Mouse (Mus musculus) heart, embryonic 15.5 days (tissue): ENCODE results near the gene Klf12. TPM values are rescaled to one million over a fixed set of nuclear protein-coding genes. Genes with fewer than 3 reads are reported as not detected.

Experiments used
- ATAC-seq: fragments of 200-750 bp; cut with Nextera tagmentation; replicated peaks from 2 replicates; pipeline ENCODE4 v1.8.0; 2017; ENCODE audit warnings: low read depth, moderate TSS enrichment; ENCODE audit not compliant: insufficient number of reproducible peaks, insufficient read depth, low FRiP score
- H3K27ac ChIP-seq: fragments of 300-500 bp; sonication (generic); 2 replicates; pipeline ENCODE4 v1.5.1; 2015; ENCODE audit warnings: mild to moderate bottlenecking, inconsistent platforms
- H3K27me3 ChIP-seq: fragments of 300-500 bp; sonication (generic); 2 replicates; pipeline ENCODE4 v1.6.1; 2015; ENCODE audit warnings: inconsistent platforms
- H3K36me3 ChIP-seq: fragments of 300-500 bp; sonication (generic); 2 replicates; pipeline ENCODE4 v1.6.1; 2015; ENCODE audit warnings: mild to moderate bottlenecking, inconsistent platforms
- H3K4me1 ChIP-seq: fragments of 300-500 bp; sonication (generic); replicated peaks from 2 replicates; pipeline ENCODE4 v1.6.1; 2015; ENCODE audit warnings: inconsistent platforms
- H3K4me2 ChIP-seq: fragments of 300-500 bp; sonication (generic); 2 replicates; pipeline ENCODE4 v1.6.1; 2015; ENCODE audit warnings: inconsistent platforms, mild to moderate bottlenecking, moderate library complexity
- H3K4me3 ChIP-seq: fragments of 300-500 bp; sonication (generic); 2 replicates; pipeline ENCODE4 v1.5.1; 2015; ENCODE audit warnings: mild to moderate bottlenecking, inconsistent platforms
- H3K9ac ChIP-seq: fragments of 300-500 bp; sonication (generic); 2 replicates; pipeline ENCODE4 v1.6.1; 2015; ENCODE audit warnings: mild to moderate bottlenecking, inconsistent platforms
- H3K9me3 ChIP-seq: fragments of 300-500 bp; sonication (generic); replicated peaks from 2 replicates; pipeline ENCODE4 v1.6.1; 2016; ENCODE audit warnings: inconsistent platforms
- WGBS: fragments of 180-500 bp; shearing (Covaris S2); methylation state at CpG from one replicate; pipeline ENCODE4 v1.1.7; 2015; ENCODE audit warnings: mixed read lengths; 5-methylcytosine and 5-hydroxymethylcytosine counted together
- polyA plus RNA-seq: library from polyadenylated mRNA; unstranded; fragments of >200 nt; fragmentation: Nextera tagmentation; extraction: Ambion mirVana; gene quantifications from 2 replicates; pipeline ENCODE4 v1.2.1, GENCODE M21; 2015

The Klf12 gene
- polyA plus RNA-seq, 1 experiment from 2014 or later, result 5.7 TPM

- ATAC-seq, result no peak
- H3K36me3 ChIP-seq, result peaks cover 6% of the 10 kb centered on the region; the same call in 1 of the 2 replicates
- no peaks in the 10 kb centered on the region for H3K4me1 ChIP-seq
- H3K9ac ChIP-seq, result no peak overlapping the region
- WGBS, result 86% methylated on average over 2 of the region's 2 CpGs
- H3K27me3 ChIP-seq, result no peaks in the 10 kb centered on the region
- no peak overlapping the region for H3K4me2 ChIP-seq
- no peak overlapping the region for H3K4me3 ChIP-seq
- no peak overlapping the region for H3K27ac ChIP-seq
- H3K9me3 ChIP-seq, result no peaks in the 10 kb centered on the region
Observed at GRCm38 (mm10) chr14:100017219-100017618, 267.3 kb downstream of the Klf12 start.

DNA sequence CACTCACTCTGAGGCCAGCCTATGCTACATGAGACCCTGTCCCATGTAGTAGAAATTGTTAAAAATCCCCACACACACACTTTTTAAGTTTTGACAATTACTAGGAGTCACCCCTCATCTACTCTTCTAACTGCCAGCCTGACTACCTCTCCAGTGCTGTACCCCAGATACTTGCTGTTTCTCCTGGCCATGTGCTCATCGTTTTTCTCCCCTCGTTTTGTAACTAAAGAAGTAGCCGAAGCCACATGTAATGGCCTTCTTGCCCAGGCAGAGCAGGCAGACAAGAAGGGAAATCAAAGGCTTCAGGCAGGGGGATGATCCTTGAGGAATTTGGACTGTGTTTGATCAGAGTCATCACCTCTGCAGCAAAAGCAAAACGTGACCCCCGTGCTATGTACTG is 274.0 kb downstream of the Klf12 start:
- H3K36me3 ChIP-seq, result no peaks in the 10 kb centered on the region
- no peaks in the 10 kb centered on the region for H3K9me3 ChIP-seq
- ATAC-seq, result no peak
- WGBS, result 58% methylated on average over 5 of the region's 5 CpGs
- no peak overlapping the region for H3K27ac ChIP-seq
- no peaks in the 10 kb centered on the region for H3K27me3 ChIP-seq
- H3K4me2 ChIP-seq, result no peak overlapping the region
- no peak overlapping the region for H3K9ac ChIP-seq
- no peak overlapping the region for H3K4me3 ChIP-seq
- H3K4me1 ChIP-seq, result no peaks in the 10 kb centered on the region

GRCm38 (mm10) chr14:100009790-100010382 is 274.6 kb downstream of the Klf12 start:
- H3K9me3 ChIP-seq, result no peaks in the 10 kb centered on the region
- 45% methylated on average over 4 of the region's 4 CpGs for WGBS
- H3K9ac ChIP-seq, result no peak overlapping the region
- no peaks in the 10 kb centered on the region for H3K27me3 ChIP-seq
- H3K4me1 ChIP-seq, result no peaks in the 10 kb centered on the region
- H3K4me3 ChIP-seq, result no peak overlapping the region
- H3K4me2 ChIP-seq, result no peak overlapping the region
- H3K36me3 ChIP-seq, result no peaks in the 10 kb centered on the region
- no peak for ATAC-seq
- no peak overlapping the region for H3K27ac ChIP-seq

DNA sequence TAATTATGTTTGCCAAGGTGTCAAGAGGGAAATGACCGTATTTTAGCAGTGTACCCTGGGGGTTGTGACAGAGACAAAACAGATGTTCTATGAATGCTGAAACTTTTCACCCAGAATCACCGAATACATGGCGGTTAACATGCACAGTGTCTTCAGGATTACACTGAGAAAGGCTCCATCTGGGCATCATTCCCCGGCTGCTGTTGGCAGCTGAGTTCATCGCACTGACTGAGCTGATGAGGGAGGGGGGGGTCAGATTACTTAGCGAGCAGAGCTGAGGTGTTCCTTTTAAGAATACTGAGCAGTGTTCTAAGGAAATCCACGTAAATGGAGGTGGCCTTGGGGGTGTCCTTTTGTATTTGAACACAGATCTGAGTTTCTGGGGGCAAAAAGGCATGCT is 301.0 kb downstream of the Klf12 start:
- Histone ChIP-seq H3K4me2 (no peak overlapping the region), H3K9ac (no peak overlapping the region), H3K27ac (no peak overlapping the region), H3K27me3 (no peaks in the 10 kb centered on the region), H3K4me3 (no peak overlapping the region), H3K36me3 (no peaks in the 10 kb centered on the region), H3K4me1 (no peaks in the 10 kb centered on the region), H3K9me3 (no peaks in the 10 kb centered on the region)
- WGBS, result 49% methylated on average over 7 of the region's 7 CpGs
- ATAC-seq, result no peak

GRCm38 (mm10) chr14:99981209-99981608 is 303.3 kb downstream of the Klf12 start:
- Histone ChIP-seq H3K27me3 (no peaks in the 10 kb centered on the region), H3K4me3 (no peak overlapping the region), H3K27ac (no peak overlapping the region), H3K4me1 (no peaks in the 10 kb centered on the region), H3K9me3 (no peaks in the 10 kb centered on the region), H3K36me3 (no peaks in the 10 kb centered on the region), H3K9ac (no peak overlapping the region), H3K4me2 (no peak overlapping the region)
- no peak for ATAC-seq
- WGBS, result 77% methylated on average over 3 of the region's 3 CpGs

GRCm38 (mm10) chr14:99967920-99968319 is 316.6 kb downstream of the Klf12 start:
- Histone ChIP-seq H3K4me3 (no peak overlapping the region), H3K27ac (no peak overlapping the region), H3K36me3 (no peaks in the 10 kb centered on the region), H3K9ac (no peak overlapping the region), H3K9me3 (no peaks in the 10 kb centered on the region), H3K27me3 (no peaks in the 10 kb centered on the region), H3K4me1 (no peaks in the 10 kb centered on the region), H3K4me2 (no peak overlapping the region)
- no peak for ATAC-seq
- 76% methylated on average over 4 of the region's 4 CpGs for WGBS

- no peaks in the 10 kb centered on the region for H3K4me1 ChIP-seq
- H3K4me2 ChIP-seq, result no peak overlapping the region
- no peak for ATAC-seq
- no peak overlapping the region for H3K4me3 ChIP-seq
- H3K27me3 ChIP-seq, result no peaks in the 10 kb centered on the region
- no peak overlapping the region for H3K27ac ChIP-seq
- no peak overlapping the region for H3K9ac ChIP-seq
- H3K36me3 ChIP-seq, result no peaks in the 10 kb centered on the region
- no peaks in the 10 kb centered on the region for H3K9me3 ChIP-seq
- 78% methylated on average over 10 of the region's 10 CpGs for WGBS
Observed at GRCm38 (mm10) chr14:99960500-99961229, 323.8 kb downstream of the Klf12 start.

DNA sequence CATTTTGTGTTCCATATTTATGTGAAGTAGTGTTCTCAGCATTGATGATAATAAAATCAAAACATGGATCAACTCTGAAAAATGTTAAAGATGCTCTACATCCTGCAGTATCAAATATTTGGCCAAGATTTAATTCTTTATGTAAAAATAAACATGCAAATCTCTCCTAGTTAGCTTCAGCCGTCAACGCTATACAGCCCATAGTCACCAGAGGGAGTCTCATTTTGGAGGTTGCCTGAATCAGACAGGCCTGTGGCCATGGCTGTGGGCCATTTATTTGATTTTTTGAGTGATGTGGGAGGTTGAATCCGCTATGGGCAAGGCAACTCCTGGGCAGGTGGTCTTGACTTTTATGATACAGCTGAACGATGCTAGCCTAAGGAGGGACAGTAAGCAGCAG is 329.3 kb downstream of the Klf12 start:
- Histone ChIP-seq H3K27me3 (no peaks in the 10 kb centered on the region), H3K27ac (no peak overlapping the region), H3K4me2 (no peak overlapping the region), H3K4me3 (no peak overlapping the region), H3K36me3 (no peaks in the 10 kb centered on the region), H3K4me1 (no peaks in the 10 kb centered on the region), H3K9ac (no peak overlapping the region), H3K9me3 (no peaks in the 10 kb centered on the region)
- ATAC-seq, result no peak
- 89% methylated on average over 4 of the region's 4 CpGs for WGBS

DNA sequence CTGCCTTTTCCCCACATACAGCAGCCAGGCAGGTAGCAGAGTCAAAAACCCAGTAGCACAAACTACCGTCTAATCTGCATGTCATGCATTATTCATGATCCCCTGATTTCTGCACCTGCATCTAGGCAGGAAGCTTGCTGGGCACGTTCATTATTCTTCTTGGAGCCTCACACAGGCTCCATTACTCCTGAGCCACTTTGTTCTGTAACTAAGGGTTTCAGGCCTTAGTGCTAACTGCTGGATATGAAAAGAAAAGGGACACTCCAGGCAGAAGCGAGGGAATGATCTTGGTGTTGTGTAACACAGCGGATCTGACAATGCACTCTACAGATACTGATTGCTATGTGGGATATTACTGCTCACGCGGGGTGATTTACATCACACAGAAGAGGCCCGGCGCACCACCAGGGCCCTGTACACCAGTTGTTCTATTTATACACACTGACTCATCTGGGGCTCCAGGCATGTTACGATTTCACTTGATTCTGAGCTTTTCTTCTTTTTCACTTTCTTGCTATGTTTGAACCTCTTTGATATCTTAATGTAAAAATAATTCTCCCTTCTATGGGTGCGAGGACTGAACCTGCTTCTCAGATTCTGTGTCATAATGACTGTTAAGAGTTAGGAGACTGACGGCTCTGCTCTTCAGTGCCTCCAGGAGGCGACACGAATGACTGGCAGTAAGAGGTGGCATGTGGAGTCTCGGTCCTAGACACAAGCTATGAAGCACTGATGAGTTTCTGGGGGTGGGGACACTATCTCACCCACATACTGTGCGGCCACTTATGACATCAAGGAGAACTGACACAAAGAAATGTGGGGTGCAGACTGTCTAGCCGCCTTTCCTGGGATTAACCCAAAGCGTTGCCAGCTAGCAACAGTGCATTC is 340.0 kb downstream of the Klf12 start:
- WGBS, result 55% methylated on average over 17 of the region's 17 CpGs
- Histone ChIP-seq H3K4me1 (peaks cover 23% of the 10 kb centered on the region), H3K36me3 (no peaks in the 10 kb centered on the region), H3K9me3 (no peaks in the 10 kb centered on the region), H3K4me3 (no peak overlapping the region), H3K27ac (peak overlapping the region; percentile 47), H3K27me3 (no peaks in the 10 kb centered on the region), H3K4me2 (no peak overlapping the region), H3K9ac (no peak overlapping the region)
- ATAC-seq, result 0 out of 2 replicates have a peak, but pooled peaks have one; percentile 41

DNA sequence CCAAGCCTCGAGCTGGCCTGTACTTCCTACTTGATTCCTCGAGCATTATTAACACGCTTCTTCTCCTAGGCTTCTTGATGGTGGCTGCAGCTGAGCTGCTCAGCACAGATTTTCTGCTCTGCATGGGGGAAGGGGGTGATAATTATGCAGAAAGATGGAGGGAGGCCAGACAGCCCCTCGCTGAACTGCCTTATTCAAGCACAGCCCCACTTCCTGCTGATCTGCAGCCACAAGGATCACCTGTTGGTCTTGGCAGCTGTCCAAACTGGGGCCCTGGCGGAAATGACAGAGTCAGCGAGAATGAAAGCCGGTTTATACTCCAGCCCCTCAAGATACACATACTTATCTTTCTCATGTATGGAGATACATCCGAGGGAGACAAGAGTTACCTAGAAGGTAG is 341.3 kb downstream of the Klf12 start:
- Histone ChIP-seq H3K27me3 (no peaks in the 10 kb centered on the region), H3K9me3 (no peaks in the 10 kb centered on the region), H3K36me3 (no peaks in the 10 kb centered on the region), H3K4me3 (no peak overlapping the region), H3K4me2 (peak overlapping the region; percentile 31), H3K4me1 (peaks cover 23% of the 10 kb centered on the region), H3K9ac (no peak overlapping the region), H3K27ac (peak overlapping the region; percentile 25; the same call in 1 of the 2 replicates)
- ATAC-seq, result peak; percentile 86
- WGBS, result 9% methylated on average over 8 of the region's 8 CpGs

DNA sequence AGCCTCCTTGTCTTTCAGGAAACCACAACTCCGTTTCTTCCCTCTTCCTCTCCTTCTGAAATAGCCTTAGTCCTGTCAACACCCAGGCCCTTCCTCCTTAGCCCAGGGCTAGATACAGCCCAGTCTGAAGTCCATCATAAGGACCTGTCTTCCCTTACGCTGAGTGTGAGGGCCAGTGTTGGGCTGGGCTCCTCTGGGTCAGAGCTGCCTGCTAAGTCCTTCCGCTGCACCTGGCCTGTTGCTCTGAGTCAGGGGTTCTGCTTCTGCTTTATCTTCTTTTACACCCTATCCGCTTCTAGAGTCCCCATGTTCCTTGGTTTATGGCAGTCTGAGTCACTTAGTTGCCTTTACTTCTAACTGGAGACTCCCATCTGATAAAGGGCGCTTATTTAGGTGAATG is 351.0 kb downstream of the Klf12 start:
- Histone ChIP-seq H3K4me1 (no peaks in the 10 kb centered on the region), H3K9ac (no peak overlapping the region), H3K27ac (no peak overlapping the region), H3K4me2 (no peak overlapping the region), H3K9me3 (no peaks in the 10 kb centered on the region), H3K27me3 (no peaks in the 10 kb centered on the region), H3K36me3 (no peaks in the 10 kb centered on the region), H3K4me3 (no peak overlapping the region)
- no peak for ATAC-seq
- 59% methylated on average over 5 of the region's 5 CpGs for WGBS
